Mouse (Mus musculus) bone marrow, adult 2 months (tissue): ENCODE data around the gene Cnnm4. TPM values are rescaled to one million over a fixed set of nuclear protein-coding genes. Genes with fewer than 3 reads are reported as not detected.

ENCODE experiments used
- H3K27ac ChIP-seq: fragments of 200-500 bp; 2 replicates; pipeline ENCODE4 v1.5.1; 2012; ENCODE audit warnings: low read depth, mild to moderate bottlenecking, control low read depth, inconsistent platforms, low read length; ENCODE audit not compliant: control insufficient read depth, poor library complexity, insufficient read depth
- H3K4me1 ChIP-seq: fragments of 200-500 bp; 2 replicates; pipeline ENCODE4 v1.6.1; 2011; ENCODE audit warnings: low read length; ENCODE audit not compliant: control insufficient read depth, insufficient read depth
- H3K4me3 ChIP-seq: fragments of 200-500 bp; replicated peaks from 2 replicates; pipeline ENCODE3; 2011; ENCODE audit warnings: mild to moderate bottlenecking, low read depth, low read length, control low read depth; ENCODE audit not compliant: control insufficient read depth
- CTCF ChIP-seq: fragments of 200-500 bp; IDR thresholded peaks from 2 replicates; pipeline ENCODE4 v1.5.1; 2011; ENCODE audit warnings: low read length, control low read depth; ENCODE audit not compliant: control insufficient read depth, insufficient read depth
- POLR2A ChIP-seq: fragments of 200-500 bp; IDR thresholded peaks from 2 replicates; pipeline ENCODE4 v1.6.1; 2011; ENCODE audit warnings: low read depth, mild to moderate bottlenecking, control low read depth, low read length, borderline replicate concordance; ENCODE audit not compliant: control insufficient read depth
- WGBS: fragments of 180-500 bp; shearing (Covaris S2); methylation state at CpG from one replicate; pipeline ENCODE4 v1.1.7; 2018; 5-methylcytosine and 5-hydroxymethylcytosine counted together
- polyA plus RNA-seq: library from polyadenylated mRNA; stranded (reverse); fragments of >200 nt; gene quantifications from 2 replicates; pipeline ENCODE4 v1.2.4, GENCODE M21; 2011; ENCODE audit warnings: low replicate concordance; ENCODE audit not compliant: missing spikeins, insufficient read depth, insufficient read length

The Cnnm4 gene
- polyA plus RNA-seq, 1 experiment = 4.2 TPM

GRCm38 (mm10) chr1:36529274-36529673 is 57.9 kb downstream of the Cnnm4 start:
- H3K4me3 ChIP-seq = no peak overlapping the region
- no peak overlapping the region for H3K27ac ChIP-seq
- TF ChIP-seq CTCF = no peak
- TF ChIP-seq POLR2A = no peak
- 86% methylated on average over 4 of the region's 4 CpGs for WGBS
- no peaks in the 10 kb centered on the region for H3K4me1 ChIP-seq

- no peak overlapping the region for H3K27ac ChIP-seq
- 88% methylated on average over 4 of the region's 4 CpGs for WGBS
- no peaks in the 10 kb centered on the region for H3K4me1 ChIP-seq
- no peak overlapping the region for H3K4me3 ChIP-seq
- TF ChIP-seq CTCF = no peak
- no peak for TF ChIP-seq POLR2A
Measured at GRCm38 (mm10) chr1:36529875-36530274, 58.5 kb downstream of the Cnnm4 start.

GRCm38 (mm10) chr1:36530485-36530884 is 59.1 kb downstream of the Cnnm4 start:
- 83% methylated on average over 8 of the region's 8 CpGs for WGBS

GRCm38 (mm10) chr1:36530962-36531361 is 59.5 kb downstream of the Cnnm4 start:
- 86% methylated on average over 7 of the region's 7 CpGs for WGBS
- Histone ChIP-seq H3K4me1 (no peaks in the 10 kb centered on the region), H3K27ac (no peak overlapping the region), H3K4me3 (no peak overlapping the region)
- TF ChIP-seq POLR2A (no peak), CTCF (no peak)

More at GRCm38 (mm10) chr1:36530485-36530884, 59.1 kb downstream of the Cnnm4 start:
- no peak for TF ChIP-seq CTCF
- no peak for TF ChIP-seq POLR2A
- Histone ChIP-seq H3K4me3 (no peak overlapping the region), H3K4me1 (no peaks in the 10 kb centered on the region), H3K27ac (no peak overlapping the region)

GRCm38 (mm10) chr1:36531461-36531860 is 60.0 kb downstream of the Cnnm4 start:
- WGBS = 87% methylated on average over 12 of the region's 12 CpGs
- H3K4me3 ChIP-seq = no peak overlapping the region
- no peak for TF ChIP-seq POLR2A
- TF ChIP-seq CTCF = no peak
- H3K27ac ChIP-seq = no peak overlapping the region
- no peaks in the 10 kb centered on the region for H3K4me1 ChIP-seq

GRCm38 (mm10) chr1:36533546-36533945 is 62.1 kb downstream of the Cnnm4 start:
- H3K4me3 ChIP-seq = no peak overlapping the region
- H3K27ac ChIP-seq = no peak overlapping the region
- TF ChIP-seq POLR2A (no peak), CTCF (no peak)
- 85% methylated on average over 6 of the region's 6 CpGs for WGBS
- H3K4me1 ChIP-seq = no peaks in the 10 kb centered on the region

- WGBS = 12% methylated on average over 6 of the region's 6 CpGs
Measured at GRCm38 (mm10) chr1:36534595-36535058, 63.2 kb downstream of the Cnnm4 start.

GRCm38 (mm10) chr1:36535477-36536396 is 64.3 kb downstream of the Cnnm4 start:
- H3K4me3 ChIP-seq = no peak overlapping the region
- TF ChIP-seq CTCF (no peak), POLR2A (no peak)
- 84% methylated on average over 11 of the region's 11 CpGs for WGBS
- H3K4me1 ChIP-seq = no peaks in the 10 kb centered on the region
- no peak overlapping the region for H3K27ac ChIP-seq

More at GRCm38 (mm10) chr1:36534595-36535058, 63.2 kb downstream of the Cnnm4 start:
- TF ChIP-seq POLR2A = no peak
- TF ChIP-seq CTCF = no peak
- Histone ChIP-seq H3K27ac (no peak overlapping the region), H3K4me1 (no peaks in the 10 kb centered on the region), H3K4me3 (no peak overlapping the region)
